Mouse (Mus musculus): Measurements from ENCODE around the gene Pou2f3. TPM values are rescaled to one million over a fixed set of nuclear protein-coding genes. Genes with fewer than 3 reads are reported as not detected.

Gene Pou2f3
- total RNA-seq (2021) = under 1 TPM in 1 of 2 experiments, not detected in 1; 0.22 TPM
- long read RNA-seq, partial matches to known transcripts = 0 of 1 reads
- long read RNA-seq, other reads (novel, unspliced or antisense) = 1 of 1 reads

GRCm38 (mm10) chr9:43210190-43210682, at the start of gene Pou2f3:
Gene Pou2f3 (minus strand): TSS chr9:43210369.
- DNase-seq (ENCODE audit: low spot score in 2 of 2) = no peak

- no peak for DNase-seq (ENCODE audit: low spot score in 2 of 2)
These were observed 43.1 kb upstream of the Pou2f3 start for GRCm38 (mm10) chr9:43253271-43253681.

- no peak for DNase-seq (ENCODE audit: low spot score in 2 of 2)
These were observed 42.6 kb upstream of the Pou2f3 start for GRCm38 (mm10) chr9:43252790-43253189.

DNA sequence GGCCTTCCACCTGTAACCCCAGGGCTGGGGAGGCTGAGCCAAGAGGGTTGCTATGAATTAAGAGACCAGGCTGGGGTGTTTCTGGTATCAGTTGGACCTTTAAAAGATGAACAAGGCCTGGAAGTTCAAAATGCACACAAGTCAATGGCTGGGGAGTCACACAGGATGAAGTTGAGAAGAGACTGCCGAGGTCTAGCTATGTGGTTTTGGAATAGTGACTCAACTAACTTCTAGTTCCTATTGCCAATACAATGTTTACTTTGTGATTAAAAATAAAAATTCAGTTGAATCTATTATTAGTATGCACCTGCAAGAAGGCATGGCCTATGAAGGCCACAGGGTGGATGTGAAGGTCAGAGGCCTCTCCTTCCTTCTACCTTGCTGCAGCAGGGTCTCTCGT, 41.6 kb upstream of the Pou2f3 start:
- no peak for DNase-seq (ENCODE audit: low spot score in 2 of 2)

DNA sequence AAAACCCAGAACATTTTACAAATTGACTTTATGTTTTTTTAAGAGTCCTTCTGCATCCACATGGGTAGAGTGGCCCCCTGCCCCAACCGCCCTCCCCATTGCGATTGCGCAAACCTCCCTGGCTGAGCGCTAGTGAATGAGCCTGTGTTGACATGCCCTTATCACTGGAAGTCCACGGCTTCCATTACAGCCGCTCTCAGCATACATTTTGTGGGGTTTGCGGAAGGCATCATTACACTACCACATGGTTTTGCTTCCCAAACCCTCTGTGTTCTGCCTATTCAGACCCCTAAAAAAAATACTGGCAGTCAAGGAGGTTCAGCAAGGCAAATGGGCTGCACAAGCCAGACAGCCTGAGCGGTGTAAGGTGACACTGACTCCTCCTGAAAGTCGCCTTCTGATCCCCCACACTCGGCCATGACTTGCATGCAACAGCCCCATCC, 36.6 kb upstream of the Pou2f3 start:
- DNase-seq (ENCODE audit: low spot score in 2 of 2) = no peak

GRCm38 (mm10) chr9:43245801-43246570, 35.8 kb upstream of the Pou2f3 start:
- DNase-seq (ENCODE audit: low spot score in 2 of 2) = no peak

GRCm38 (mm10) chr9:43242432-43242831, 32.3 kb upstream of the Pou2f3 start:
- no peak for DNase-seq (ENCODE audit: low spot score in 2 of 2)

- no peak for DNase-seq (ENCODE audit: low spot score in 2 of 2)
These were observed 31.8 kb upstream of the Pou2f3 start for GRCm38 (mm10) chr9:43241970-43242369.

DNA sequence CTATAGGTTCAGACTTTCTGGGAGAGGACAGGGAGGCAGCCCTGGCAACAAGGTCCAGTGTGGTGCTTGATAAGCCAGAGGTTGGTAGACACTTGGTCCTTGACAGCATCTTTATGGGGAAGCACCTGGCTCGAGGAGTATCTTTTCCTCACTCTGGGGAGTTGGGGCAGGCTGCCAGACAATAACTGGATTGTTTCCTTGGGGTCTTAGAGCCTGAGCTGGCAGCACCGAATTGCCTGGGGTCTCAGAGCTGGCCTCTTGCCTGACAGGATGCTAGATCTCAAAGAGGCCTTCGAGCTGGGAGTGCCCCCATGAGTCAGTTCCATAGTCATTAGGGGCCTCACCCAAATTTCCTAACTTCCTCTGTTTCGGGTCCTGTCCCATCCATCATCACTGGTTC, 31.1 kb upstream of the Pou2f3 start:
- no peak for DNase-seq (ENCODE audit: low spot score in 2 of 2)

GRCm38 (mm10) chr9:43240594-43240900, 30.4 kb upstream of the Pou2f3 start:
- DNase-seq (ENCODE audit: low spot score in 2 of 2) = no peak

DNA sequence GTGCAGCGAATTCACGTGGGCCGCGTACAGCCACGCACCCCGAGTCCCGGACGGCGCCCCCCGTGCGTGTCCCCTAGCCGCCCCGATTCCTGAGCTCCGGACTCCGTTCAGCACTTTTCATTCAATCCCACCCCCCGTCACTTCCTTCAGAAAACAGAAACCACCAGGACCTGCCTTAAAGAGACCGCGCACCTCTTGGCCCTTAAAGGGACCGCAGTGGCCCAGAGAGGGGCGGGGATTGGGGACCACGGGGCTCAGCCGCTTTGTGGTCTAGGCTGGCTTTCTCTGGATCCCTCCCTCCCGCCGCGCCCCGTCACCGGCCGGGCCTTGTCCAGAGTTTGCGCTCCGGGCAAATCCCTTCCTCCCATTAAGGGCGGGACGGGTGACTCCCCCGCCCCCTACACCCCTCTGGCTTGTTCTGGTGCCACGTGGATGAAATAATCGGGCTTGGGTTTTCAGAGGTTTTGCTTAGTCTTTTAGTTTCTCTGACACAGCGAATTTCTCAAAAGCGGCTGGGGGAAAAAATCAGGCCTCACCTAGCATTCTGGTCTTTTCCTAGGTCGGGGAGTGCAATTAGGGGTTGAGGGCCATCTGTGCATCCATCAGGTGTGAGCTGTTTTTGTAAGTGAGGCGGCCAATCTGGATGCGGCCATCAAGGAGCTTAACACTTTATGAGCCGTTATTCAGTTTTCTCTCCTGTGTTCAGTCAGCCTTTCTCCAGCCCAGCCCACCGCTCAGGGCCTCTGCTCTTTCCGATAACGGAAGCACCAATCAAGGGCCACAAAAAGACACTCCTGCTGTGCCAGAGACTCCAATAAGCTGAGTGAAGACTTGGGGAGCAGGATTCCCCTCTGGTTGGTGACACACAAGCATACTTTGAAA, 29.8 kb upstream of the Pou2f3 start, which contains the start of gene Oaf:
Gene Oaf (minus strand): TSS at position 200 of the 882 bp plus-strand sequence.
- DNase-seq (ENCODE audit: low spot score in 2 of 2) = peak; percentile 68 to 72

GRCm38 (mm10) chr9:43238631-43239545, 28.7 kb upstream of the Pou2f3 start:
- no peak for DNase-seq (ENCODE audit: low spot score in 2 of 2)

DNA sequence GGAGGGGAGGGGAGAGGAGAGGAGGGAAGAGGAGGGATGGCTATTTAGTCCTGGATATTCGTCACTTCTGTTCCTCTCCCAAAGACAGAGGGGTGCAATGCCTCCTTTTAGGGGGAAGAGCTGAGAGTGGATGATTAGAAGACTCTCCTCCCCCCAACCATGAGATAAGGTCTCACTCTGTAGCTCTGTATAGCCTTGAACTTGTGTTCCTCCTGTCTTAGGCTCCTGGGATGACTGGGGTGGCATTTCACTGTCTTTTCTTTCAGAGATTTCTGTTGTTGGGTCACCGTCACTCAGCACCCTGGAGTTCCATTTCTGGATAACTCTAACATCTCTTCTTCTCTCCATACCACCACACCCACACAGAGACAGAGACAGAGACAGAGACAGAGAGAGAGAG, 28.0 kb upstream of the Pou2f3 start:
- no peak for DNase-seq (ENCODE audit: low spot score in 2 of 2)

GRCm38 (mm10) chr9:43237111-43237775, 27.1 kb upstream of the Pou2f3 start:
- no peak for DNase-seq (ENCODE audit: low spot score in 2 of 2)

DNA sequence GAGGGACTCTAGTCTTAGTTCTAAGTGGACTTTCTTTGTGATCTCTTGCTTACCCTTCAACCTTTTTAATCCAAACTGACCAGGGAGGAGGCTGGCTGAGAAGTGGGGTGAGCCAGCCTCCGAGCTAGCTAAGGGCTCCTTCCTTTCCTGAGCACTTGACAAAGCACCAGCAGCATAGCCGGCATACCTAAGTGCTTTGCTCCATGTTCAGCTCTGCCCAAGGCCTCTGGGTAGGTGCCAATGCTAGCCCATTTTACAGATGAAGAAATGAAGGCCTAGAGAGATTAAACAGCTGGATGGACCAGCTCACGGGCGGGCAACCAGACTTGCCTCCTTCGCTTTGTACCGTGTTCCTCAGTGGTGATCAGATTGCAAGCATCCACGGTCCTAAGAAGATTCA, 26.4 kb upstream of the Pou2f3 start:
- no peak for DNase-seq (ENCODE audit: low spot score in 2 of 2)

GRCm38 (mm10) chr9:43236106-43236505, 25.9 kb upstream of the Pou2f3 start:
- DNase-seq (ENCODE audit: low spot score in 2 of 2) = no peak

DNA sequence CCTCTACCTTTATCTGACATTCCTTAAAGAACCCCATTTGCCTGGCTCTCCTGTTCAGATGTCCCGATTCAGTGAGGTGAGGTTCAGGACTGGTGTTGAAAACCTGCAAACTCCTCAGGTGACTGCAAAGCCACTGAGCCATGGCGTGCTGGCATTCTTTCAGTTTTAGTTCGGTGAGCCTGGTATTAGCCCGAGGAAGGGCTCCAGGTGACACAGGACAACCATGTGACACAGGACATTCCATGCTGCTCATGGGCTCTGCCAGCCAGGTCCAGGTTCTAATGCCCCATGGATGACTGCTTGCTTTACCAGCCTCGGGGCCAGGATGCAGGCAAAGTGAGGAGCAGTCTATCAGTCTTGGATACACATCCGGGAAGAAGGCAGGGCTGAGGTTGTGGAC, 25.2 kb upstream of the Pou2f3 start:
- DNase-seq (ENCODE audit: low spot score in 2 of 2) = no peak

GRCm38 (mm10) chr9:43234496-43234895, 24.3 kb upstream of the Pou2f3 start:
- DNase-seq (ENCODE audit: low spot score in 2 of 2) = no peak

DNA sequence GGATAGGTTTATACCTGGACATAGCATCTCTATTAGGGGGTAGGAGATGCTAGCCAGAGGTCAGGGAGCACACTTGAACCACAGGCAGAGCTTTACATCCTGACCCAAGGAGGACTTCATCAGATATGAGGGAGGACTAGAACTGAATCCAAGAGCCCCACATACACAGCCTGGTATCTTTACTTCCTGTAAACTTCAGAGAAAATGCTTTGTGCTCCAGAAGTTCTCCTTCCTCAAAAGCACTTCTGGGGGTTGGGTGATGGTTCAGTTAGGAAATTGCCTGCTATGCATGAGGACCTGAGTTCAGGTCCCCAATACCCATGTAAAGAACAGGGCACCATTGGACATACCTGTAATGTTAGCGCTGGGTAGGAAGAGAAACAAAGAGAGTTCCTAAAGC, 23.3 kb upstream of the Pou2f3 start:
- no peak for DNase-seq (ENCODE audit: low spot score in 2 of 2)

DNA sequence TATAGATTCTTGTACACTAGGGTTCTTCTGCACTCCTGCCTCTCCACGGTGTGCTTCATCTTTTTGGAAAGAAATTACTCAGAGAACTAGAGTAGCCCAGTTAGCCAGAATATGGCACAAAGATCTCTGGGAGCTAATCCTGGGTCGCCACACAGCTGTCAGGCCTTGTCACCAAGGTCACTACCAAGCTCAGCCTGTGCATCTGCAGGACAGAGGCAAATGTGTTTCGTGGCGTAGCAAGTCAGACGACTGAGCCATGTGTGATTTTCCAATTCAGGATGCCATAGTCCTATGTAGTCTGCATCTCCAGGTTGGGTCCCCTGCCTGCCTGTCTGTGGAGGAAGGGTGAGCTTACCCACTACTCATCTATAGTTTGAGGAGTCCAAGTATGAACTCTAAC, 22.9 kb upstream of the Pou2f3 start:
- DNase-seq (ENCODE audit: low spot score in 2 of 2) = no peak
